Mouse (Mus musculus) heart, adult 2 months (tissue): ENCODE measurements around the gene Rbm44. TPM values are rescaled to one million over a fixed set of nuclear protein-coding genes. Genes with fewer than 3 reads are reported as not detected.

Experiments used
- DNase-seq, 2 experiments: peaks; one replicate each; pipeline ENCODE4 v3.0.0; 2021
- H3K27ac ChIP-seq: fragments of 200-600 bp; 2 replicates; pipeline ENCODE4 v1.8.1; 2022
- H3K27me3 ChIP-seq: fragments of 200-500 bp; 2 replicates; pipeline ENCODE4 v1.6.1; 2012; ENCODE audit warnings: mild to moderate bottlenecking, low read length, inconsistent platforms, mixed read lengths; ENCODE audit not compliant: control insufficient read depth, insufficient read depth
- H3K36me3 ChIP-seq: fragments of 200-500 bp; 2 replicates; pipeline ENCODE4 v1.6.1; 2012; ENCODE audit warnings: low read length, inconsistent platforms; ENCODE audit not compliant: control insufficient read depth, insufficient read depth
- H3K4me1 ChIP-seq: fragments of 200-500 bp; 2 replicates; pipeline ENCODE4 v1.6.1; 2011; ENCODE audit warnings: low read length; ENCODE audit not compliant: control insufficient read depth, insufficient read depth
- H3K4me3 ChIP-seq: fragments of 200-600 bp; 2 replicates; pipeline ENCODE4 v1.8.1; 2022
- H3K79me2 ChIP-seq: fragments of 200-500 bp; replicated peaks from 2 replicates; pipeline ENCODE4 v1.6.1; 2012; ENCODE audit warnings: mild to moderate bottlenecking, inconsistent platforms, low read length, moderate library complexity, mixed read lengths; ENCODE audit not compliant: control insufficient read depth, insufficient read depth
- H3K9ac ChIP-seq: fragments of 200-500 bp; 2 replicates; pipeline ENCODE4 v1.6.1; 2012; ENCODE audit warnings: low read depth, mild to moderate bottlenecking, control low read depth, inconsistent platforms, low read length, mixed read lengths
- CTCF ChIP-seq: fragments of 200-600 bp; IDR thresholded peaks from 2 replicates; pipeline ENCODE4 v1.8.1; 2022; ENCODE audit warnings: antibody characterized with exemption, mild to moderate bottlenecking, moderate library complexity
- EP300 ChIP-seq: fragments of 200-500 bp; IDR thresholded peaks from 2 replicates; pipeline ENCODE4 v1.6.1; 2011; ENCODE audit warnings: low read depth, low read length, control low read depth; ENCODE audit not compliant: insufficient read depth
- POLR2A ChIP-seq: fragments of 200-500 bp; IDR thresholded peaks from 2 replicates; pipeline ENCODE4 v1.6.1; 2011; ENCODE audit warnings: mild to moderate bottlenecking, low read depth, low read length, control low read depth; ENCODE audit not compliant: insufficient read depth
- whole genome bisulfite sequencing: fragments of 180-500 bp; shearing (Covaris S2); methylation state at CpG from one replicate; pipeline ENCODE4 v1.1.7; 2018; 5-methylcytosine and 5-hydroxymethylcytosine counted together
- intact Hi-C: fragments of 180-260 bp; cut with DNase I; formaldehyde crosslinking; loops from one replicate; pipeline ENCODE4 v1.15.1; 2025
- polyA plus RNA-seq: library from polyadenylated mRNA; depleted of rRNA; stranded (reverse); fragments of >200 nt; gene quantifications from 2 replicates; pipeline ENCODE4 v1.2.3, GENCODE M21; 2012
- total RNA-seq, 2 experiments: library from RNA; stranded (reverse); gene quantifications; 2 replicates each; pipeline ENCODE4 v1.2.3; 2021

Rbm44 gene
- total and polyA plus RNA-seq, 3 experiments, result not detected

- Histone ChIP-seq H3K36me3 (no peaks in the 10 kb centered on the region), H3K9ac (no peak overlapping the region), H3K4me3 (no peak overlapping the region), H3K27me3 (no peaks in the 10 kb centered on the region), H3K4me1 (0 out of 2 replicates have a peak, but pooled peaks cover 1% of the 10 kb centered on the region), H3K27ac (no peak overlapping the region), H3K79me2 (no peaks in the 10 kb centered on the region)
- intact Hi-C loops, result no loop called here
- WGBS, result 82% methylated on average over 5 of the region's 5 CpGs
- no peak for TF ChIP-seq EP300
- TF ChIP-seq POLR2A, result no peak
- TF ChIP-seq CTCF, result no peak
- peak in 1 of 2 experiments; percentile 12 for DNase-seq
Measured at GRCm38 (mm10) chr1:91187315-91187714, 42.4 kb downstream of the Rbm44 start.

- Histone ChIP-seq H3K79me2 (no peaks in the 10 kb centered on the region), H3K9ac (no peak overlapping the region), H3K27me3 (no peaks in the 10 kb centered on the region), H3K4me1 (0 out of 2 replicates have a peak, but pooled peaks cover 1% of the 10 kb centered on the region), H3K27ac (no peak overlapping the region), H3K36me3 (no peaks in the 10 kb centered on the region), H3K4me3 (no peak overlapping the region)
- TF ChIP-seq EP300 (no peak), CTCF (no peak), POLR2A (no peak)
- DNase-seq, result peak in 1 of 2 experiments; percentile 8
- intact Hi-C loops, result no loop called here
- whole genome bisulfite sequencing, result 78% methylated on average over 7 of the region's 7 CpGs
Measured at GRCm38 (mm10) chr1:91187786-91188640, 43.1 kb downstream of the Rbm44 start.

- no peaks in the 10 kb centered on the region for H3K79me2 ChIP-seq
- TF ChIP-seq EP300, result no peak
- no peak for TF ChIP-seq CTCF
- no peak for DNase-seq
- 0 out of 2 replicates have a peak, but pooled peaks cover 1% of the 10 kb centered on the region for H3K4me1 ChIP-seq
- H3K36me3 ChIP-seq, result no peaks in the 10 kb centered on the region
- WGBS, result 86% methylated on average over 10 of the region's 10 CpGs
- H3K9ac ChIP-seq, result no peak overlapping the region
- intact Hi-C loops, result no loop called here
- no peaks in the 10 kb centered on the region for H3K27me3 ChIP-seq
- no peak overlapping the region for H3K27ac ChIP-seq
- no peak overlapping the region for H3K4me3 ChIP-seq
Measured at GRCm38 (mm10) chr1:91188851-91189460, 44.1 kb downstream of the Rbm44 start.

- H3K79me2 ChIP-seq, result no peaks in the 10 kb centered on the region
- H3K4me3 ChIP-seq, result no peak overlapping the region
- no peak for TF ChIP-seq CTCF
- no peak for TF ChIP-seq EP300
- TF ChIP-seq POLR2A, result no peak
- no peaks in the 10 kb centered on the region for H3K36me3 ChIP-seq
- WGBS, result 79% methylated on average over 8 of the region's 8 CpGs
- 0 out of 2 replicates have a peak, but pooled peaks cover under 1% of the 10 kb centered on the region for H3K4me1 ChIP-seq
- no peaks in the 10 kb centered on the region for H3K27me3 ChIP-seq
- no peak for DNase-seq
- no peak overlapping the region for H3K27ac ChIP-seq
- intact Hi-C loops, result no loop called here
- no peak overlapping the region for H3K9ac ChIP-seq
Measured at GRCm38 (mm10) chr1:91192184-91192583, 47.3 kb downstream of the Rbm44 start.

- no peaks in the 10 kb centered on the region for H3K36me3 ChIP-seq
- H3K4me1 ChIP-seq, result no peaks in the 10 kb centered on the region
- TF ChIP-seq CTCF (no peak), EP300 (no peak), POLR2A (no peak)
- H3K79me2 ChIP-seq, result no peaks in the 10 kb centered on the region
- intact Hi-C loops, result no loop called here
- H3K9ac ChIP-seq, result no peak overlapping the region
- no peaks in the 10 kb centered on the region for H3K27me3 ChIP-seq
- DNase-seq, result no peak
- no peak overlapping the region for H3K4me3 ChIP-seq
- no peak overlapping the region for H3K27ac ChIP-seq
- 66% methylated on average over 4 of the region's 4 CpGs for WGBS
Measured at GRCm38 (mm10) chr1:91193242-91193641, 48.4 kb downstream of the Rbm44 start.

DNA sequence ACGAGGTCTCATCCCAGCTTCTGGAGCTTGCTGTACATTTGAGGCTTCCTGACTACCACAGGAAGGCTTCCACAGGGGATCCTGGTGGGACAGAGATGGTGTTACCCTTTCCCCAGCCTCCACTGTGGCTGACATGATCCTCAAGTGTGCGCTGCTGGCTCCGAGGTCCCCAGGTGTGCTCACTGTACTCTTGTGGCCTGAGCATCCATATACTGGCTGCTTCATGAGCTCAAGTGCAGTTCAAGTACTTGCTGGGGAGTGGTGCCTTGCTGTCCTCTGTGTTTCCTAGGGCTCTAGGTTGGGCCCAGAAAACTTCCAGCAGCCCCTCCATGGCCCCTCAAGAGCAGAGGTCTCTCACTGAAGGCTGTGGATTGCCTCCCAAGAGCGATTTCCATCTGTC lies 48.8 kb downstream of the Rbm44 start:
- Histone ChIP-seq H3K4me3 (no peak overlapping the region), H3K9ac (no peak overlapping the region), H3K36me3 (no peaks in the 10 kb centered on the region), H3K27ac (no peak overlapping the region), H3K27me3 (no peaks in the 10 kb centered on the region), H3K79me2 (no peaks in the 10 kb centered on the region), H3K4me1 (no peaks in the 10 kb centered on the region)
- 85% methylated on average over 4 of the region's 4 CpGs for WGBS
- TF ChIP-seq CTCF (no peak), POLR2A (no peak), EP300 (no peak)
- DNase-seq, result no peak
- intact Hi-C loops, result no loop called here
